ENCODE assay signal across 25 mouse cellular contexts in the genomic region with DNA sequence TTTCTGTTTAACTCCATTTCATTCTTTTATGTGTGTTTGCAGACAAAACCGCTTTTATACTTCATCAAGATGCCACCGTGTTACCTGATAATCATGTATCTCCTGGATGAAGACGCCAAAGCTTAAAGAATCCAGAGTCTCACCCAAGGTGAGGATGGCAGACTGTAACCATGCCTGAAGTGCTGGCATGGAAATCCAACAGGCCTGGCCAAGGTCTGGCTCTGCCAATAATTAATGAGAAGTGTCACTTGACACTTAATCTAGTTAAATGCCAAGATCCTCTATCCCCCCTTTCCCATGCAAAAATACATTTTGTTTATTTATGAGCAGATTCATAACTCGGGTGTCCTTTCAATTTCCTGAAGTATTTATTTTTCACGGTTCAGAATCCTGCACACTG.
DNase-seq lines count a peak whose midpoint lies in the region; ATAC-seq and TF ChIP-seq lines count a peak whose summit lies in the region.
"Had no signal": no experiment of that assay in that cellular context is flagged by ENCODE, and none has a peak within 500 bp of the region (broad histone marks: within the 10 kb centered on the region; RNA-seq: fewer than 3 reads in every experiment).

No protein-coding gene starts in this region.

- H3K4me3 ChIP-seq in forebrain, embryonic 14.5 days (ENCODE audit: low read depth, low read length) = no peak overlapping the region
- H3K4me3 ChIP-seq in forebrain, postnatal 0 days (ENCODE audit: low read depth, low read length) = no peak overlapping the region
- no peak overlapping the region for H3K4me3 ChIP-seq in kidney, embryonic 16.5 days (ENCODE audit: low read length)
- H3K4me3 ChIP-seq: forebrain, embryonic 10.5 days; forebrain, embryonic 13.5 days; heart, adult 2 months; heart, embryonic 12.5 days; heart, embryonic 15.5 days had no signal

- TF ChIP-seq CTCF in forebrain, postnatal 0 days (IDR thresholded peaks at IDR 0.05; ENCODE audit: low read depth) = no peak

- no peak overlapping the region for H3K4me2 ChIP-seq in forebrain, embryonic 14.5 days (ENCODE audit: low read length)
- no peak overlapping the region for H3K4me2 ChIP-seq in forebrain, postnatal 0 days (ENCODE audit: low read depth)
- no peak overlapping the region for H3K4me2 ChIP-seq in kidney, embryonic 16.5 days (replicated peaks; ENCODE audit: low read depth, low read length)
- H3K4me2 ChIP-seq: forebrain, embryonic 13.5 days; heart, embryonic 12.5 days; heart, embryonic 15.5 days; hindbrain, embryonic 14.5 days had no signal

- WGBS in forebrain, embryonic 14.5 days = 91% methylated on average over 5 of the region's 5 CpGs
- WGBS in forebrain, postnatal 0 days = 78% methylated on average over 5 of the region's 5 CpGs
- 78% methylated on average over 5 of the region's 5 CpGs for WGBS in kidney, embryonic 16.5 days

- H3K27ac ChIP-seq in forebrain, embryonic 14.5 days (ENCODE audit: low read depth, low read length) = no peak overlapping the region
- H3K27ac ChIP-seq in forebrain, postnatal 0 days (ENCODE audit: low read depth, low read length) = no peak overlapping the region
- no peak overlapping the region for H3K27ac ChIP-seq in kidney, embryonic 16.5 days (ENCODE audit: low read length)
- H3K27ac ChIP-seq: forebrain, embryonic 10.5 days; forebrain, embryonic 13.5 days; heart, adult 2 months; heart, embryonic 15.5 days; hindbrain, embryonic 14.5 days; hindbrain, postnatal 0 days had no signal

- H3K36me3 ChIP-seq in forebrain, embryonic 14.5 days (ENCODE audit: control insufficient read depth, insufficient read depth, low read length) = no peaks in the 10 kb centered on the region
- H3K36me3 ChIP-seq in forebrain, postnatal 0 days (ENCODE audit: insufficient read depth) = no peaks in the 10 kb centered on the region
- no peaks in the 10 kb centered on the region for H3K36me3 ChIP-seq in kidney, embryonic 16.5 days (ENCODE audit: insufficient read depth, low read length)
- H3K36me3 ChIP-seq: forebrain, embryonic 10.5 days; heart, embryonic 12.5 days; heart, embryonic 15.5 days had no signal

- DNase-seq in forebrain, embryonic 14.5 days (ENCODE audit: low spot score) = peak; percentile 4
- no peak for DNase-seq in forebrain, postnatal 0 days
- peak; percentile 11 for DNase-seq in kidney, adult 18-20 months
- DNase-seq in kidney, postnatal 36 days = peak; percentile 27 to 35
- DNase-seq in kidney, postnatal 10 days = no peak
- peak; percentile 20 for DNase-seq in MN1 (ENCODE audit: low spot score)
- DNase-seq in layer of hippocampus, adult 8-10 months (ENCODE audit: low spot score in 2 of 2) = no peak
- DNase-seq: adrenal gland, adult 8-10 months; adrenal gland, postnatal 25 days; cerebellum, adult 2 months; cerebellum, adult 9-11 months; gastrocnemius, postnatal 25 days; heart, adult 2 months; heart, postnatal 10 days; heart, postnatal 4 days had no signal

- no peaks in the 10 kb centered on the region for H3K4me1 ChIP-seq in forebrain, embryonic 14.5 days (ENCODE audit: control insufficient read depth, insufficient read depth, low read length)
- no peaks in the 10 kb centered on the region for H3K4me1 ChIP-seq in forebrain, postnatal 0 days (ENCODE audit: insufficient read depth)
- H3K4me1 ChIP-seq in kidney, embryonic 16.5 days (ENCODE audit: insufficient read depth, low read length) = no peaks in the 10 kb centered on the region; the same call in 1 of the 2 replicates
- H3K4me1 ChIP-seq: forebrain, embryonic 10.5 days; forebrain, embryonic 13.5 days; heart, embryonic 12.5 days; heart, embryonic 15.5 days had no signal

- ATAC-seq in forebrain, embryonic 14.5 days = no peak
- no peak for ATAC-seq in forebrain, postnatal 0 days
- ATAC-seq in kidney, embryonic 16.5 days (ENCODE audit: low FRiP score, low TSS enrichment) = no peak
- ATAC-seq: activated CD4-positive, CD25-positive, alpha-beta regulatory T cell, adult 4 months; CD4-positive, CD25-positive, alpha-beta regulatory T cell, adult 4 months; forebrain, embryonic 13.5 days; hindbrain, postnatal 0 days; inflammation-experienced regulatory T-cells, adult 6 months had no signal

- H3K9me3 ChIP-seq in forebrain, embryonic 14.5 days (replicated peaks; ENCODE audit: control insufficient read depth, low read length) = no peaks in the 10 kb centered on the region
- no peaks in the 10 kb centered on the region for H3K9me3 ChIP-seq in forebrain, postnatal 0 days (ENCODE audit: low read length)
- no peaks in the 10 kb centered on the region for H3K9me3 ChIP-seq in kidney, embryonic 16.5 days (ENCODE audit: low read length)
- H3K9me3 ChIP-seq: forebrain, embryonic 10.5 days; forebrain, embryonic 13.5 days; heart, embryonic 12.5 days; heart, embryonic 15.5 days had no signal

- no peak overlapping the region for H3K9ac ChIP-seq in forebrain, embryonic 14.5 days (ENCODE audit: low read length)
- no peak overlapping the region for H3K9ac ChIP-seq in forebrain, postnatal 0 days
- H3K9ac ChIP-seq in kidney, embryonic 16.5 days (replicated peaks; ENCODE audit: low read length) = no peak overlapping the region
- H3K9ac ChIP-seq: forebrain, embryonic 13.5 days; heart, embryonic 12.5 days; heart, embryonic 15.5 days; hindbrain, embryonic 14.5 days had no signal

- no peaks in the 10 kb centered on the region for H3K27me3 ChIP-seq in forebrain, embryonic 14.5 days (replicated peaks; ENCODE audit: control insufficient read depth, insufficient read depth, low read length)
- no peaks in the 10 kb centered on the region for H3K27me3 ChIP-seq in forebrain, postnatal 0 days (ENCODE audit: insufficient read depth, low read length)
- H3K27me3 ChIP-seq in kidney, embryonic 16.5 days (ENCODE audit: insufficient read depth, low read length) = no peaks in the 10 kb centered on the region; the same call in 1 of the 2 replicates
- H3K27me3 ChIP-seq: forebrain, embryonic 13.5 days; heart, embryonic 12.5 days; heart, embryonic 15.5 days had no signal

Comparison
In these comparisons a context has a peak if more than half of its experiments do, and no peak if none do; other contexts are left out.
1. DNase-seq: peak in forebrain, embryonic 14.5 days (single experiment), kidney, adult 18-20 months (single experiment), kidney, postnatal 36 days (2 of 2) and MN1 (single experiment); none in forebrain, postnatal 0 days (single experiment), kidney, postnatal 10 days (single experiment) and layer of hippocampus, adult 8-10 months (0 of 2).